Mouse (Mus musculus) kidney, postnatal 10 days (tissue): Measurements from ENCODE around the gene Usp47.
"Not testable (repeated sequence)": the region's sequence is repeated elsewhere in the genome, so short reads cannot be mapped to it uniquely, and the experiment has no call there.

Source experiments
- DNase-seq: peaks from one replicate; pipeline ENCODE4 v3.0.0; 2021; ENCODE audit warnings: mixed read lengths

Usp47 gene

DNA sequence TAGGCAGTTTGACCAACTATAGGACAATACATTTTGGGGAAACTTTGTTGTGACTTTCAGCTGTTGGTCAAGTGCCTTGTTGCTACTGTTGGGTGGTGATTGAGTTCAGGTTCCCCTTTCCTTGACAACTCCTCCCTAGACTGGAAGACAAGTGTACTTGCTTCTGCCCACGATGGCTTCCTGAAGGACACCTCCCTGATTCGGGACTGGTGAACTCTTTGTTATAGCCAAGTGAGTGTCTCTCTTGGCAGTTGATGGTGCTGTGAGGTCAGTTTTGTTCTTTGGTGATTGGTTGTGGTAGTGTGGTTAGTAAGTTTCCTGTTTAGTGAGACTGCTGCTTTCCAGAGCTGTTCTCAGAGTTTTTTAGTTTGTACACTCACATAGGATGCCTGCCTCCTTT is 19.5 kb downstream of the Usp47 start:
- DNase-seq = no peak

DNA sequence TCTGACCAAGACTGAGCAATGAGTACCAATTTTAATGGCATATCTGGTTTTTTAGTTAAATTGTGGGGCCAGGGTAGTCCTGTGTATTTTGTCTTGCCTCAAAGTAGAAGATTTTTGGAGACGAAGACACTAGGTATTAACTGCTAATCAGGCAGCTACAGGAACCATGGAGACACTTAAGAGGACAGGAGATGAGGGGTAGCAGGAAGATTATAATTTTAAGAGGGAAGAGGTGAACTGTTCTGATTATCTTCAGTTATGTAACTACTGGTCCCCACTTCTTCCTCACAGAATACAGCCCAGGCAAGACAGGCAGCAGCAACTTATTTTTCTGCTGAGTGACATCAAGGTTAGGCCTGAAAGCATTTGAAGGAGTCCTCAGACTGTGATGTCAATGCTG is 21.9 kb downstream of the Usp47 start:
- DNase-seq = no peak

DNA sequence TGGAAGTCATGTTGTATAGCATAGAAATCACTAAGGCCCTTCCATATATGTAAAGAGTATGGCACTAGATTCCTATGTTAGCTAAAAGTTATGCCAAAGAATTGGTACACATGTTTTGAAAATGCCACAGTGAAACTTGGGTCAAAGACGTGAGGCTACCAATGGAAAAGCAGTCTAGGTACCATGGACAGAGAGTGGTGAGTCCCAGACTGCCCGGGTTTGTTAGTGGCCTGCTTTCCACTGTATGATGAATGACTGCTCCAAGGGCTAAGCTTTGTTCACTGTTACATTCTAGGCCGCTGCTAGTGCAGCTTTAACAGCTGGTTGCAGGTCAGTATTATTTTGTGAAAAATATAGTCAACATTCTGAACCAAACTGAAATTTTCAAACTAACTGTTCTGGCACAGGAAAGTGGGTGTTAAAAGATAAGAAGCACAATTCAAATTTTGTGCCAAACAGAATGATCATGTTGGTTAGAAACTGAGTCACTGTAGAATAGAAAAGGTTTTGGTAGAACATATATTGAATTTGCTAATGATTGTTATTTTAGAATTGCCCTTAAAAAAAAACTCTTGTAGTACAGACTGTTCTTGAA is 22.6 kb downstream of the Usp47 start:
- DNase-seq = no peak

DNA sequence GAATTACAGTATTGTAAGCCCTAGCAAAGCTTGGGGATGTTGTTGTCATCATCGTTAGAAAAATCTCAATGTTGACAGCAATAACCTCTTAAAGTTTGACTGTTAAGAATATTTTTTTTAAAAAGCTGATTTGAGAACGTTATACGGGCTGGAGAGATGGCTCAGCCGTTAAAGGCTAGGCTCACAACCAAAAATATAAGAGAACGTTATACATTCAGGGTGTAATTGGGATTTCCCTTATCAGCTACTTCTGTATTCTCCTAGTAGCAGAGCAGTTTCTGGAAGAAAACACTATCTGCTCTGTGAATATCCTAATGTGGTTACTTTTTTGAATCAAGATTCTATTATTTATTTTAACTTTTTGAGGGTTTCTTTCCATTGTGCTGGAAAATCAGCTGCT is 25.3 kb downstream of the Usp47 start:
- no peak for DNase-seq

DNA sequence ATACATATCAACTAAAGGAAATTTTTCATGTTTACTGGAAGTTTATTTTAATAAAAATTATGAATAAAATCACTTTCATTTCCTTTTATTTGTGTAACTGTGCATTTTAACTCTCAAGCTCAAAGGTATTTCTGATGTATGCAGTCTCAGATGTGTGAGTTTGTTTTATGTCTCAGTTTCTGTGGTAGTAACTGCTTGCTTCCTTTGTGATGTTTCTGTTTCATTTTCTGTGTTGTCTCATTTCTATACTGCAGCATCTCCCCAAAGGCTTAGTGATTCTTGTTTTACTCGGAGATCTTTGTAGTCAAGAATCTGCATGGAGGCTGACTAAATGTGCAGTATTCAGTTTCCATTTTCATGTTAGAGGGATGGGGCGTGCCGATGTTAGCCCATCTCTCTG is 30.4 kb downstream of the Usp47 start:
- DNase-seq = no peak

DNA sequence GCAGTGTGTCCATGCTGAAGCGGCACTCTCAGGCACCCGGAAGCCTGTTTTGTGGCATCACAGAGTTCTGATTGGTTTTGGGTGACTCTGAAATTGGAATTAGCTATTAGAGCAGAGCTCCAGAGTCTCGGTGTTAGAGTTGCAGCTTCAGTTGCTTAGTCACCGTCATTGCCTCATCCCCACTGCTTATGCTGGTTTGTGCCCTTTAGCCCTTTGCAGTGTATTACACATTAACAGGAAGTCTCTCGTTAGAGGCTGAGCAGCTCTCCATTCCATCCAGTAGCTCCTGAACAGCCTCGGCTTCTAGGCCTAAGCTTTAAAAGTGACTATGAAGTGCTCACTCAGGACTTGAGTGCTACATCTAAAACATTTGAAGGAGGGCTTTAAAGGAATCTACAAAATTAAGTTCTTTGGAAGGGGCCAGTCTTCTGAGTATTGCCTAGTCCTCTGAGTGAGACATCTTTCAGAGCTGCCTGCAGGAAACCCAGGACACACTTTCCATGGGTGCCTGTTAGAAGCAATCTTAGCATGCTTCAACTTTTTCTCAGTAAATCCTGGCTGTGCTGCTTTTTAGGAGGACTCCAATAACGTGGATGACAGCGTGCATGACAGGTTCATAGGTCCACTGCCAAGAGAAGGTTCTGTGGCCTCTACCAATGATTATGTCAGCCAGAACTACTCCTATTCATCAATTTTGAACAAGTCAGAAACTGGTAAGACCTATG is 32.8 kb downstream of the Usp47 start:
- peak; percentile 43 for DNase-seq

DNA sequence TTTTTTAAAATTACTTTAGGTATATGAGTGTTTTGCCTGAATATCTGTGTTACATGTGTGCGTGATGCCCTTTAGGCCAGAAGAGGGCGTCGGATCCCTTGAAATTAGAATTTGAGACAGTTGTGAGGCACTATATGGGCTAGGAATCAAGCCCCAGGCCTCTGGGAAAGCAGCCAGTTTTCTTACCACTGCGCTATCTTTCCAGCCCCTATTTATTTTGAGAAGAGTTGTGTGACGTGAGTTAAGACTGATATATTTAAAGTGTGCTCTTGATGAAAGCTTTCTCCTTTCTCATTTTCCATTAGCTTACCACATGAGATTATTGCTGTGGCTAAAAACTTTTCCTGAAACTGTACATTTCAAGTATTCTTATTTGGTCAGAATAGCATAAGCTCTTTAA is 51.6 kb downstream of the Usp47 start:
- no peak for DNase-seq

DNA sequence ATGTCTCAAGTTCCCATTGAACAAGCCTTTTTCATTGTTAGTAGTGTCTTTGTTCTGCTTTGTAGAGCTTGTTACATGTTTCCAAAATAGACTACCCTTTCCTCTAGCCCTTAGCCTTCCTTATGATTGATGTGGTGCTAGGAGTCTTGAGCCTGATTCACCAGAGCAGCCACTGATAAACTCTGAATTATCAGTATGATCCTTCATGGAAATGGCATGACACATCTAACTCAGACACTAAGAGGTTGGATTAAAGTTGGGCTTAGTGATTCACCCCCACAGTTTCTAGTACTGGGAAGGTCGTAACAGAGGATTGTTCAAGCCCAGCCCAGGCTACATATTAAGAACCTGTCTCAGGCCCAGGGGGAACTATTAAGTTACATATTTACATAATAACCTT is 59.3 kb downstream of the Usp47 start:
- DNase-seq = no peak

DNA sequence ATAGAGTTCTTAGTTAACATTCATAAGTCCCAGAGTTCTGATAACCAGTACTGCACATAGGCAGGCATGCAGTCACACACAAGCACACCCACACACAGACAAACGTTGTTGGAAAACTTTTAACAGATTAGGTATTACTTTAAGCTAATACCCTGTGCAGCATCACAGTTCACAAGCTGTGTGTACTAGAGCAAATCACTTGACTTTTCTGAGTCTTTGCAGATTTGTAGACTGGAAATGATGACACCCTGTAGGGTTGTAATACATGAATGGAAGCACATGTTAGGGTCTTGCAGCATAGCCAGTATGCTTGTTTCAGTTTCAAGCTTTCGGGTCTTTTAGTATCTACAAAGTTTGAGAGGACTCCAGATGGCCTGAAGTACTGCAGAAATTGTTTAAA is 60.9 kb downstream of the Usp47 start:
- DNase-seq = no peak

DNA sequence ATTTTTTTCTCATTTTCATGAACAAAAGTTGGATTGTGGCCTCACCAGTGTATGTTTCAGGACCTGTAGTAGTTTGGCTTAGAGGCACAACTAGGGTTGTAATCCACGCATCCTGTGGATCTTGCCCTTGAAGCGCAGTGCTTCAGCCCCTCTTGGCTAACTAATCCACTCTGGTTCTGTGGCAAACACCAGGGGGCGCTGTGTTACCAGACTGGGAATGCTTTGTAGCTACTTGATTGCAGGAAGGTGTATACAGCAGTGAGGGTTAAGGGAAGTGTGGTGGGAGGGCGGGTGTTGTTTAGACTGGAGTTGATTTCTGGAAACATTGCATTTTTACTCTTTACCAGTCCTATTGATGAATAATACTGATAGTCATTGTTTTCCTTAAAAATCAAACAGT is 61.8 kb downstream of the Usp47 start:
- DNase-seq = peak; percentile 94

DNA sequence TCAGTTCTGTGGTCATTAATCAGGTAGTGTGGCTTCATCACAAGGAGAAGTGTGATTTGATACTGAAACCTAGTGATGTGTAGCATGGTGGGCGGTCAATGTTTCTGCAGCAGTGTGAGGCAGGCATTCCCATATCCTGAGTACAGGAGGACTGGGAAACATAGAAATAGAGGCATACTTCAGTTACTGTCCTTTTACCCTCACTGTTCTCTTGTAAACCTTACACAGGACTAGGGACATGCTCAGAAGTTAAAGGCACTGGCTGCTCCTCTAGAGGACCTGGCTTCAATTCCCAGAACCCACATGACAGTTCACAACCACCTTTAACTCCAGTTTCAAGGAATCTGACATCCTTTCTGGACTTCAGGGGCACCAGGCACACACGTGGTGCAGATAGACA is 62.9 kb downstream of the Usp47 start:
- DNase-seq = no peak

DNA sequence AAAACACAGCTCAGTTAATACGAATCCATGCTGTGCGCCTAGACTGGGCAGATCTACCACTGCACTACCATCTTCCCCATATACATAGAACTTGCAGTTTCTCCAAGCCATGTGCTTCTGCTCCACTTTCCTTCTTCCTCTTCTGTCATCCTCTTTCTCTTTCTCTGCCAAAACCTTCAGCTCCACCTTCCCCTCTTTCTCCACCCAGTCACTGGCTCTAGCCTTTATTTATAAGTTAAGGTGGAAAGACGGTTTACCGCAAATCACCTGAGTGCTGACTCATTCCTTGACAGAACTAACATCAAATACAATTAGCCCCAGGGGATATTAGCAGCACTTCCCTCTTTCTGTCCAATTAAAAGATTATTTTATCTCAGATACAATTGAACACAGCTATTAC is 71.6 kb downstream of the Usp47 start:
- DNase-seq = not testable (repeated sequence)

DNA sequence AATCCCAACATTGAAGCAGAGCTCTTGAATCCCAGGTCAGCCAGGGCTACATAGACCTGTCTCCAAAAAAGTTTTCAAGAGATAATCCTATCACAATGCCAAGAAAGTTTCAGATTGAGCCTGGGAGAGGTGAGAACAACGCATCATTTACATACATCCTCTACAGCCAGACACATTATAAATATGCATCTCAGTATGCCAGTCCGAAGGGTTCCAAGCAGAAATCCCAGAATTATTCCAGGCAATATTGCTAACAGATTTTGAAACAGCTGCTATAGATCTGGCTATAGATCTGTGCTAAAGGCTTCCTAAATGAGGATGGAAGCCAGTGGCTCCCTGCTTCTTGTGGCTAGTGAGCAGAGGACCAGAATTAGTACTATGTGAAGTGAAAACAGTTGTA is 77.6 kb downstream of the Usp47 start:
- no peak for DNase-seq

DNA sequence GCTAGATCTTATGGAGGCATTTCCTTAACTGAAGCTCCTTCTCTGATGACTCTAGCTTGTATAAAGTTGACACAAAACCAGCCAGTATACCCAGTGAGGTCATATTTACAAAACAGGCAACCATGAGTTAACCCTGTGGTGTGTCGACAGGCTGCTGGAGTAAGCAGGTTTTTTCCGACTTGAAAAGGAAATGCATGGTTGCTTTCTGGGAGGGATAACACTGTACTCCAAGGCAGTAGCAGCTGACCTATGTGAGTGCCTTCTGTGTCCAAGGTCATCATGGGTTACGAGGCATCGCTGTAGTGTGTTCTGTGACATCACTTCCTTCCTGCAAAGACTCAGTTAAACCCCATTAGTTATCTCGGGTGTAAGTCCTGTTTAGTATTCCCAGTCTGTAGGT is 79.6 kb downstream of the Usp47 start:
- DNase-seq = no peak

DNA sequence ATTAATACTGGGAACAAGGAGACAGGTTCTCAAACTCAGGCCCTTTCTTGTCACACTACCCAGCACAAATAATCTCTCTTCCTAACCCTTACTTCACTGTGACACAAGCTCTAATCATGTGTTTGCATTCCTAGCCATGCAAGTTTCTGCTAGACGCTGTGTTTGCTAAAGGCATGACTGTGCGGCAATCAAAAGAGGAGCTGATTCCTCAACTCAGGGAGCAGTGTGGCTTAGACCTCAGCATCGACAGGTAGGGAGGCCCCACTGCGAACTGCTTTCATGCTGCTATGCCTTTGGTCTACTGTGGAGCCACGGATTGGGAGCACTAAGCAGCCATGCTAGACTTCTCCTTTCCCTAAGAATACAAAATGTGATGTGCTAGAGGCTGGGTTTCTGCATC is 80.5 kb downstream of the Usp47 start:
- DNase-seq = no peak

DNA sequence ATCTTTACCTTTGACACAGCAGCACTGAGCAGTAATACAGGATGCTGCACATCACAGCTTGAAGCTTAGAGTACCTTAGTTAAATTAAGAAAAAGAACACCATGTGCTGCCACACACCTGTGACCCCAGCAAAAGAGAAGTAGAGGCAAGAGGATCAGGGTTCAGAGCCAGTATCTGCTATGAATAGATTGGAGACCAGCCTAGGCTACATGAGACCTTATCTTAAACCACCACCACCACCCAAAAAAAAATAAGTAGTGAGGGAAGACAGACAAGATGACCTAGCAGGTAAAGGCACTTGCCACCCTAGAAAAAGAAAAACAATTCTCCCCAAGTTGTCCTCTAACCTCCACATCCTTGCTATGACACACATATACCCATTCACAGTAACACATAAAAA is 85.5 kb downstream of the Usp47 start:
- DNase-seq = no peak

DNA sequence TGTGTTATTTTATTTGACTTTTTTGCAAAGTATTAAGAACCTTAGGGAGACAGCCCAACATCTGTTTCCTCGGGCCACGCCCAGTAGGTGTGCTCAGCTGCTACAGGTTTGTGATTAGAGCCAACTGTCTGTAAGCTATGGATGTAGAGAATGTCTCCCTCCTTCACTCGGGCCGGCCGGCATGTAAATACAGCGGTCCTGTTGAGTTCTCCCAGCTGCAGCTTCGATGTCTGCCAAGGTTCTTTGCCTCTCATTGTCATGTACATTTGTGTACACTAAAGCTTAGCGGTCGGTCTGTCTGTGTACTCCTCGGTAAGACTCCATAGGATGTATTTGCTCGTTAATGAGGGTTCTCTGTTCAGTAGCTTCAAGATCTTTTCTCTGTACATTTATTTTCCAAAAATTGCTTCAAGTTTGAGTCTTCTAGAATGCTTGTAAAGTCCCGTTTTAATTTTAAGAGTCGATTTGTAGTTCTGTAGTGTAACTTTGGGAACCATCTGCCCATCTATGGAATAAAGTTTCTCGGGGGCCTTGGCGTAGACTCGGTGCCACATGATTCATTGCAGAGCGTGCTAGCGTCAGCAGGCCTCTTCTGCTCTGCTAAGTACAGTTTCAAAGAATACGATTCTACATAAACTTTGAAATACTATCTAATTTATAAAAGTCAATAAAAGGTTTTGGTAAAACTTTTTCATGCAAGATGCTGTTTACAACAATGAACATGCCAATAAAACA is 87.5 kb downstream of the Usp47 start:
- no peak for DNase-seq

DNA sequence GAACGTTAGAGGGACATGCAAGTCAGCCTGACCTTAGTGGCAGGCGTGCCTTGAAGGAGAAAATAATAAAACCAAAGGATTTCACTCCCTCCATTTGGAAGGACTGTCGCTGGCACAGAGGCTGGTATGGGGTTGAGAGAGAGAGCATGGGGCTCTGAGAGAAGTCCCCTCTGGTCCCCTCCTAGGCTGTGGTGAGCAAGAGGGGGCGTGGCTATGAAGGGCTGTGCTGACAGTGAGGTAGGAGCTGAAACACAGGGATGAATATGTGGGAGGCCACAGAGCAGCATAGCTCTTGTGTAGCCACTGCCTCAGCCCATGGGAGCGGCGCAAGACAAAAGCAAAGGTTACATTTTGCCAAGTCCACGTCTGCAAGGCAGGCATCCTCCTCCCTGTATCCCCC is 94.2 kb downstream of the Usp47 start:
- DNase-seq = no peak

DNA sequence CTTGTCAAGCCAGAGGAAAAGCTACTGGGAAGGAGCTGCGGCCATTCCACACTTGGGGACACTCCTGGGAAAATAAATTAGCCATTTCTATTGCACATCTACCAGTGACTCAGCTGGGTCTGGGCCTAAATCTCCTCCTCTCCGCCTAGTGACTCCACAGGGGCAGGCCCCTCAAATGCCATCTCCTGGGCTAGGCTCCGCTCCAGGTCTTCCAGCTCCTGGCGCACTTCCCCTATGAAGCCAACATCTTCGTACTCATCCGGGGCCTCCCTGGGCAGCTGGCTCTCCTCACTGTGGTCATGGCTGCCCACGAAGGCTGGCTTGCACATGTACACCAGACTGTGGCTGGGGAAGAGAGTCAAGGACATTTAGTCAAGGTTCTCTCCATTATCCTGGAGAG is 94.8 kb downstream of the Usp47 start:
- no peak for DNase-seq

DNA sequence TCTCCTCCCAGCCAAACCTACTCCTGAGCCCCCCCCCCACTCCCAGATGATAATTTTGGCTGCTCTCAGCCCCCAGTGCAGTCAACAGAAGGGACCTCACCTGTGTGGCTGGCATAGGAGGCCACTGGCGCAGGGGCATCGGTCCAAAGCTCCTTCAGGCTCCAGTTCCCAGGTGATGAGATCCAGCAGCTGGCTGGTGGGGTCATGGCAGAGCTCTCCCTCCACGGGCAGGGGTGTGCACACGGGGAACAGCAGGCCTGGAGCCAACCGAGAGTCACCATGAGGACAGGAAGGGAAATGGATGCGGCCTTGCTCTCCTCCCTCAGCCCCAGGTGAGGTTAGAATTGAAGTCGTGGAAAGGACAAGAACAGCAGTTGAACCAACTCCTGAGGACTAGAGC is 95.9 kb downstream of the Usp47 start:
- DNase-seq = no peak

DNA sequence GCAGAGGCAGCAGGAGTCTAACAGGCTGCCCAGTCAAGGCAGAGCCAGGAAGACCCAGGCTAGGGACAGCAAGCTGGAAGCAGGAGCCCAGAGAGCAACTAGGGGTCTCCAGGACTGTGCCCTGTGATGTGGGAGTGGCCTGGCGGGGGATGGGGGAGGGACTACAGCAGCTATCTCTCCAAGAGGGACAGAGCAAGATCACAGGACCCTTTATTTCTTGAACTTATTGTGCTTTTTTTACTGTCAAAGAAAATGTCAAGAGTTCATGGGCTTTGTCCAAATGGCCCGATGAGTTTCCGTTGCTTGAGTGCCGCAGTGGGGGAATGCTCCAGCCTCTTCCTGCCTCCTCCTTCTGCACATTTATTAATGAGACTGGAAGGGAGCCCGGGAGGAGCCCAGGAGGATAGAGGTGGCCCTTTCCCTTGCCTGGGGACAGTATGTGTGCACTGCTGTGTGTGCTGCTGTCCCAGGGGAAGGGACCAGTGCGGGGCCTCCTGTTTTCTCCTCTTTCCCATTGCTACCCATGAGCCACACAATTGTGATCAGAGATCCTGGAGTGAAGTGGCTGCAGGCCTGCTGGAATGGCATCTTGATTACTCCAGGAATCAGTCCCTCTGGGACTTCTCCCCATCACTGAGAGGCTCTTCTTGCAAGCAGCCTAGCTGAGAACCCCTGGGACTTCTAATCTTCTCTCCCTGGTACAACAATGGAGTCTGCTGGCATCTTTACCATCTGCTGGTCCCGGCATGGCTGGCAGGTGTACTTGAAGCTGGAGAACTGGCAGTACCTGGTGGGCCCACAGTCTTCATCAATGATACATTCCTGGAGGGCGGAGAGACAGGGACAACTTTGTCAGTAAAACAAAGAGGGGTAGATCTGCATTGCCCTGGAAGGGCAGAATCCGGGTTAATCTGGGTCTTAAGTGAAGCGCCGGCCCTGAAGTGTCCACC is 97.8 kb downstream of the Usp47 start:
- DNase-seq = peak; percentile 71

DNA sequence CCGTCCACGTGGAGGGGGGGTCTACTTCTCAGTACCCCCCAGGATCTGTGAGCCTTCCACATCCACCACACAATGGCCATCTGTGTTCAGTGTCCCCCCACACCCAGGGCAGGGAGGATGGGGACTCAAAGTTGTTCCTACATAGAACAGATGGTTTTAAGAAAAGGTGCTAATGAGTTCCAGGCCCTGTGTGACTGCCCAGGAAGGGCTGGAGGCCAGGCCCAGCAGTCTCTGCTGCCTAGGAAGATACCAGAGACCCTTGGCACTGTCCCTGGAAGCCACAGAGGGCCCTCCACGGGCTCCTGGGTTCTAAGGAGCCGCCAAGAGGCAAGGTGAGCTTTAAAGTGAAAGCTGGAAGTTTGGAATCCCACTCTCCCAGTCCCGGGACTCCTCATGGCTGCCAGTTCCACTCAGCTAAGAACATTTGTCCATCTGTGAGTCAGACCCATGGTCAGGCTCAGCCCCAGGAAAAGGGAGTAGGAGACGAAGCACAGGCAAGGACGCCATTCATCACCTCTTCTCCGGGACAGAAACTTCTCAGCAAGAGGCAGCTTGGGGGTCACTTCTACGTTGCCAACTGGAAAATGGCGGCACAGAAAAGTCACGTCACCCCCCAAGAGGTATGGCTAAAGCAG is 98.7 kb downstream of the Usp47 start:
- DNase-seq = no peak

DNA sequence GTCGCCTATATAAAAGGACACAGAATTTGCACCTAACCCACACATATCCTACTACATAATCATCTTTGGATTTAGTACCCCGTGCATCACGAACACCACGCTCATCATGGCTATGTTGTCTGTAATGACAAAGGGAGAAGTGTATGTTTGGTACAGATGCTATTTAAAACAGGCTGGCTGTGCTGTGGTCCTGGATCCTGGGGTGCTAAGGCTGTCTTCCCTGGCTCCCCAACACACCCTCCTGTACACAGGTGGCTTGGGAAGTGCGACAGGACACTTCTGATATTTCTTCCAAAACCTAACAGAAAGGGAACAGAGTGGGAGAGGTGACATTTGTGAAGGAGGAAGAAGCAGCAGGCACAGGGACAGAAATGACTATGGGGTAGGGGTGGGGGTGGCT is 100.3 kb downstream of the Usp47 start:
- no peak for DNase-seq
